Comparison of ENCODE assay signal across 26 mouse cellular contexts in the genomic region with DNA sequence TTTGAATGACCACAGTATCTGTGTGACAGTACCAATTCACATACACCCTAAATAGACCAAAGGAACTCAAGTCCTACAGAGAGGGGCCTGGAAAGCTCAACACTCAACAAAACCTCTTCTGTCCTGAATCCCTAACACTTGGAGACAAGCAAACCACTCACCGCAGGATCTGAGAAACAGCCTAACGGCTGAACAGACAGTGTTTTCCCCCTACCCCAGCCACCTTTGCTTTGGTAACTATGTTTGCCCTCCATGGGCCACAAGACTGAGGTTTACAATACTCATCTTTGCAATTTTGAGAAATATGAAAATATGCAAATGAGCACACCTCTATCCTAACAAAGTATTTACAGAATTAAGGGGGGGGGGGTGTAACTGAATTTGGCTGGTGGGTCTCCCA.
"Had no signal": no experiment of that assay in that cellular context is flagged by ENCODE, and none has a peak within 500 bp of the region (broad histone marks: within the 10 kb centered on the region; RNA-seq: fewer than 3 reads in every experiment).

No protein-coding gene starts in this region.

- H3K4me2 ChIP-seq: heart, embryonic 11.5 days; heart, embryonic 13.5 days; heart, embryonic 15.5 days; hindbrain, embryonic 13.5 days; hindbrain, embryonic 15.5 days; kidney, embryonic 15.5 days; limb, embryonic 13.5 days; limb, embryonic 15.5 days; liver, embryonic 13.5 days had no signal

- H3K36me3 ChIP-seq: hindbrain, embryonic 13.5 days; hindbrain, embryonic 15.5 days; limb, embryonic 15.5 days; liver, embryonic 13.5 days had no signal

- H3K27ac ChIP-seq: heart, embryonic 13.5 days; heart, embryonic 15.5 days; hindbrain, embryonic 13.5 days; hindbrain, embryonic 15.5 days; hindbrain, postnatal 0 days; kidney, embryonic 15.5 days; kidney, postnatal 0 days; limb, embryonic 13.5 days; limb, embryonic 15.5 days; liver, embryonic 13.5 days had no signal

- H3K27me3 ChIP-seq: heart, embryonic 13.5 days; heart, embryonic 15.5 days; kidney, embryonic 15.5 days; limb, embryonic 13.5 days; limb, embryonic 15.5 days; liver, embryonic 13.5 days had no signal

- H3K9me3 ChIP-seq: heart, embryonic 13.5 days; heart, embryonic 15.5 days; hindbrain, embryonic 13.5 days; hindbrain, embryonic 15.5 days; kidney, embryonic 15.5 days; limb, embryonic 13.5 days; limb, embryonic 15.5 days; liver, embryonic 13.5 days had no signal

- H3K4me3 ChIP-seq: heart, adult 2 months; heart, embryonic 13.5 days; heart, embryonic 15.5 days; hindbrain, embryonic 13.5 days; hindbrain, embryonic 15.5 days; kidney, embryonic 15.5 days; limb, embryonic 13.5 days; limb, embryonic 15.5 days; liver, embryonic 13.5 days had no signal

- DNase-seq: gastrocnemius, postnatal 10 days; gastrocnemius, postnatal 36 days; heart, adult 11 months; heart, adult 2 months; heart, postnatal 14 days; heart, postnatal 36 days; kidney, adult 11 months; kidney, adult 2 months; kidney, adult 9 months; kidney, postnatal 14 days; kidney, postnatal 36 days; layer of hippocampus, adult 9-11 months; layer of hippocampus, postnatal 36 days; left cerebral cortex, postnatal 4 days; liver, embryonic 13.5 days had no signal

- ATAC-seq: hindbrain, postnatal 0 days; intestine, embryonic 16.5 days had no signal

- H3K9ac ChIP-seq: heart, embryonic 13.5 days; heart, embryonic 15.5 days; hindbrain, embryonic 13.5 days; hindbrain, embryonic 15.5 days; kidney, embryonic 15.5 days; limb, embryonic 13.5 days; limb, embryonic 15.5 days; liver, embryonic 13.5 days had no signal
